Mouse (Mus musculus) kidney, postnatal 25 days (tissue): ENCODE data around the gene Eif2ak4.
A peak's percentile ranks its signal among the peaks of the same experiment; 100 is the strongest.

Experiments used
- DNase-seq, 2 experiments: peaks; one replicate each; pipeline ENCODE4 v3.0.0; 2021; ENCODE audit warnings: mixed read lengths in 2 of 2

Eif2ak4 gene

DNA sequence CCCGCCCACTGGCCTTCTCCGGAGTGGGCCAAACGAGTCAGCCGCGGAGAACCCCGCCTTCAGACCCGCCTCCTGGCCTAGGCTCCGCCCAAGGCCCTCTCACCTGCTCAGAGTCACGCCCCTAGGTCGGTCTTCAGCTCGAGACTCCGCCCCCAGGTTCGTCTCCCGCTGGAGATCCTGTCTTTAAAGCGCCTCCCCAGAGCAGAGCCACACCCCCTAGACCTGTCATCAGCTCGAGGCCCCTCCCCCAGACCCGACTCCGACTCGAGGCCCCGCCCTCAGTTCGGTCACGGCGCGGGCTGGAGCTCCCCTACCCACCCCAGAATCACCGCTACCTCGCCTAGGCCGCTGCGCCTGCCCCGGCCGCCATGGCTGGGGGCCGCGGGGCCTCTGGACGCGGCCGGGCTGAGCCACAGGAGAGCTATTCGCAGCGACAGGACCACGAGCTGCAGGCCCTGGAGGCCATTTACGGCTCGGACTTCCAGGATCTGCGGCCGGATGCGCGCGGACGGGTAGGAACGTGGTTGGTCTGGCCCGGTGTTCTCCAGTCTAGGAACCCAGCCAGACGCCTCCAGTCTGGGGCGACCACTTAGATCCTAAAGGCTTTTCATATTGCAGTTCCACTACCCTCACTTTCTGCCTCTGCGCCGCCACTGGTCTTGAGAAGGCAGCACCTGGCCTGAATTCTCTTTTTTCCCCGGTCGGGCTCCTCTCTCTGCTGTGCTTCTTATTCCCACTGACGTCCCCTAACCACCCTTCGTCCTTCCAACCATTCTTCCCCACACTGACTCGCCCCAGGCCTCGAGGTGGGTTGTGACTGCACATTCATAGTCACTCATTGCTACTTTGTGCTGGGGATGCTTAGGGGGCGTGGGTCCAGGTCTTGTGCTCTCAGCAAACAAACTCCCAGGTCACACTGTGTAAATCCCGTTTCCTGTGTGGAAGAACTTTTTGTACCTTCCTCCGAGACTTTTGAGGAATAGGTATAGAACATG, at the start of gene Eif2ak4:
Gene Eif2ak4 (plus strand): TSS at position 278 of the 995 bp plus-strand sequence.
- DNase-seq: peak; percentile 100

DNA sequence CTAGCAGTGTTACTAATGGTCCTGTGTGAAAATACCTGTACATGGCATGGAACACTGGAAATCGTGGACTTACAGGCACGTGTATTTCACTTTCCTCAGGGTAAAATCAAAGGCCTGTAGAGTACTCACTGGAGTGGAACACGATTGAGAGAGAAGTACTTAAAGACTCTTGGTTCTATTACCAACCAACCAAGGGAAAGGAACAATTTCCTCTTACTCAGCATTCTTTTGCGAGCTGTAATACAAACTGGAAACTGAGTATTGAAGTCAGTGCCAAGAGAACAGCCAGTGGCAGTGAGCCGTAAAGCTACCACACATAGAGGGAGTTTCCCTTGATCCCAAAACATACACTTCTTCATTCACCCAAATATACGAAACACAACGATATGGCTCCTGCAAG, 47.1 kb upstream of the Eif2ak4 start:
- DNase-seq: no peak

GRCm38 (mm10) chr2:118343897-118344296, 44.5 kb upstream of the Eif2ak4 start:
- no peak for DNase-seq

DNA sequence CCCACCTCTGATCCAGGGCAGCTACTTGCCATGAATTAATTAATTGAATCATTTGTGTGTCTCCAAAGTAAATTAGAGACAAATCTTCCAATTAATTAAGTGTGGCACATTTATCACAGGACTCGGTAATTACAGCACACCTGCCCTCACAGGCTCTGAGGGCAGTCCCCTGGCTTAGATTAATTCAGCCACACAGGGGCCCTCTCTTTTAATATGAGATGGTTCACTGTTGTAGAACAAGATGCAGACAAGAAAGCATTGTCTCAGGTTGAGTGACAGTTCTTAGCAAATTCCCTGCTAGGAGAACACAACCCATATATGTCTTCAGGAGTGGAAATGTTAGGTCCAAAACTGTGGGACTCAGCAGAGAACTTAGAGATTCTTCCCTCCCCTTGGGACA, 42.9 kb upstream of the Eif2ak4 start:
- DNase-seq: no peak

DNA sequence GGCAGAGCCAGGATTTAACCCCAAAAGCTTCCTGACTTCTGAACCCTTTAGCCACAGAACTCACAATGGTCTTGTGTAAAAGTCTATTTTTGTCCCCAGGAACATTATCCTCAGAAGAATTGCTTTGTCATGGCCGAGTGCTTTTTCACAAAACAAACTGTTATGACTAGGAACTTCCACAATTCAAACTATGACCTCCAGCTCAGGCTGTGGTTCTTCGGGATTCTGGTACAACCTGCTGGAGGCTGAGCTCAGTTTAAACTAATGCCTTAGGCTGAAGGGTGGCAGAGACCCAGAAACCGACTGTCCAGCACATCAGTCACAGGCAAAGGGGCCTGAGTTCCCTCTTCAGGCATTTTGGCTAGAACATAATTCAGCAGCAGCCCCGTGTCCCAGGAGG, 34.9 kb upstream of the Eif2ak4 start:
- DNase-seq: peak; percentile 7 to 40

GRCm38 (mm10) chr2:118353916-118354403, 34.5 kb upstream of the Eif2ak4 start:
- peak in 1 of 2 experiments; percentile 25 for DNase-seq

GRCm38 (mm10) chr2:118355138-118355719, 33.2 kb upstream of the Eif2ak4 start:
- no peak for DNase-seq

GRCm38 (mm10) chr2:118371841-118372240, 16.6 kb upstream of the Eif2ak4 start:
- DNase-seq: no peak

GRCm38 (mm10) chr2:118372561-118372900, 15.9 kb upstream of the Eif2ak4 start:
- no peak for DNase-seq

DNA sequence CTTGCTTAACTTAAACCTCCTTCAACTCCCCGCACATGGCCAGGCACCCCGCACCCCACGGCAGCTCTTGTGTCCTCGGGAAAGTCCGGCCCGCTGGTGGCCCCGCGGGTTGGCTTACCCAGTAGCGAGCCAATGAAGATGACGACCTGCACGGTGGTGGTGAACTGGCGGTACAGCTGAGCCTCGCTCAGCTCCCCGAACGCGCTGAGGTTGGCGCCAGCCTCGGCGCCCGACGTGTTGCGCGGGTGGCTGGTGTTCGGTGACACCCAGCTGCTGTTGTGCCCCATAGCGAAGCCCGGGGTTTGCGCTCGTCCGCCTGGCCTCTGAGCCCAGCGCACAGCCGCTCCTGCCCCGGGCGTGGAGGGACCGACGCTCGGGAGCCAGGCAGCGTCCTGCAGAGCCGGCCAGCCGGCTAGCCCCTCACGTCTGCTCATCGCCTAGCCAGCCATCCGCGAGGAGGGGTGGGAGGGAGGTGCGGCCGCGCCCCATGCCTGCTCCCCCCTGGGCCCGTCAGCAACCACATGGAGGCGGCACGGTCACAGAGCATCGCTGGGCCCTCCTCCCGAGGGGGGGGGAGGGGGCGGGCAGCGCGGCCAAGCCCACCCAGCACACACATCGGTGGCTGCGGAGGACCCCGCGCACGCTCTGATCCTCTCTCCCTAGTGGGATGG, 15.4 kb upstream of the Eif2ak4 start, which contains the start of gene Gpr176:
Gene Gpr176 (minus strand): TSS at position 519 of the 671 bp plus-strand sequence.
- DNase-seq: peak; percentile 17 to 46

DNA sequence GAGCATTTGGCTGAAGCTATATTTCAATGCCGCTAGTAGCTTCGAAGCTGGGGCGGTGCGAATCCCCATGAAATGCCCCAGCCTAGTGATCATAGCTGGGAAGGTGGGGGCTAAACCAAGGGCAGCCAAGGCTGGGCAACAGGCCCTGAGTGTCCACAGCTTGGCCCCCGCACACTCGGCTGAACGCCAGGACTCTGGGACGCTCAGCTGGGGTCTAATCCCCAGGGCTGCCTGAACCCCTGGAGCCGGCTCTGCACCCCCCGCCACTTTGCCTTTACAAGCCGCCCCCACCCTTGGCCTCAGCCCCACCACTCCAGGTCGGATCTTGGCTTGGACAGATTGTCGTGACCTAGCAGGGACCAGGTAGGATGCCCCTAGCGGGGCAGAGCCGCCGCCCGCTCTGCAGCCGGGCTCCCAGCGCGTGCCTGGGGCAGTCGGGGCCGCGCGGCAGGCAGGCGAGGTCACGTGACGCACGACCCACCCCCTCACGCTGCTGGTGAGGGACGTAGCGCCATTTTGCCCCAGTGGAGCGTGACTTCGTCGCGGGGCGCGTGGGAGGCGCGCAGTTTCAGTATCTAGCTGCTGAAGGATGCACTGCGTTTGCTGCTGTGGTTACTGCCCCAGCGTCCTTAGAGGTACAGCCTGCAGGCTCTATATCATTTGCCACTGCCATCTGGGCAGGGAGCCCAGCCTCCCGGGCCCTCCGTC, 14.7 kb upstream of the Eif2ak4 start:
- peak; percentile 66 to 80 for DNase-seq

GRCm38 (mm10) chr2:118375522-118375921, 12.9 kb upstream of the Eif2ak4 start:
- no peak for DNase-seq

- DNase-seq: no peak
These were observed 12.5 kb upstream of the Eif2ak4 start for GRCm38 (mm10) chr2:118375931-118376330.

DNA sequence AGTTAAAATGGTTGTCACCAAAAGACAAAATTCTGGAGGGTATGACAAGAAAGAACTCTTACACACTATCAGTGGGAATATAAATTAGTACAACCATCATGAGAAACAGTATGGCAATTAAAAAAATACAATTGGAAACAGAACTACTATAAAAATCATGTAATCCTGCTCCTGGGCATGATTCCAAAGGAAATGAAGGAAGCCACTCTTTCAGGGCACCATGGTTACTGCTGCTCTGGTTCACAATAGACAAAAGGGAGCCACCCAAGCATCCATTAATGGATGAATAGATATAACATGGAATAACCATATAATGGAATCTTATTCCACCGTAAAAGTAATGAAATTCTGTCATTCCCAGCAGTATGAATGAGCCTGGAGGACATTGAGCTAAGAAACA, 8.7 kb upstream of the Eif2ak4 start:
- DNase-seq: no peak

DNA sequence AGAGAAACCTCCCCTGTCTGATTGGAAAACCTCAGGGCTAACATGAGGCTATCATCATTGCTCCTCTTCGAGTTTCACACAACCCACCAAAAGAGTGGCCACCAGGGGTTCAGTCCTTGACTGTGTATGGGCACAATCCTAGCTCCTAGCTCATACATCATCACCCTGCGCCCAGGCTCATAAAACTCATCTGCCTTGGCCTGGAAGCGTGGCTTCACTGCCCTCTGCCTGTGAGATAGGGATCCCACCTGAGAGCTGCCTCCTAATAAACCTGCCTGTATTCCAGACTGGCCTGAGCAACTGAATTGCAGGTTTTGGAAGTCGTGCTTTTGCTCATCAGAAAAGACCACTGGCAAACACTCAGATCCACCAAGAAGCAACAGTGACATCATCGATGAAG, 5.0 kb upstream of the Eif2ak4 start:
- DNase-seq: no peak

GRCm38 (mm10) chr2:118389569-118389968, 1.2 kb downstream of the Eif2ak4 start:
- no peak for DNase-seq

DNA sequence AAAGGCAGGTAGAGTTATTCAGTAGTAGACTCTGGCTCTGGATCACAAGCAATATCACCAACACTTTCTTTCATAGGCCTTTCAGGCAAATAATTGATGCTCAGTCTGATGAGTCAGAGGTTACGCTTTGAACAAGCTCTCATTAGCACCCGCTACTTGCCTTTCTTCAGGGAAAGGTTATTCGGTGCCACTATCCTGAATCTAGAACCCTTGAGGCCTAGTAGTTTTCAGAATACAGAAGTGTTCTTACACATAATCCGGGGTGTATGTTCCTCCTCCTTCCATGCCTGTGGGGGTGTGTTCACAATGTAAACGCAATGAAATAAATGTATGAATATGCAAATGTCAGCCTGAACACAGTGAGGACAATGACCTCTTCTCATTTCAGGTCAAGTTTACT, 1.7 kb downstream of the Eif2ak4 start:
- no peak for DNase-seq

DNA sequence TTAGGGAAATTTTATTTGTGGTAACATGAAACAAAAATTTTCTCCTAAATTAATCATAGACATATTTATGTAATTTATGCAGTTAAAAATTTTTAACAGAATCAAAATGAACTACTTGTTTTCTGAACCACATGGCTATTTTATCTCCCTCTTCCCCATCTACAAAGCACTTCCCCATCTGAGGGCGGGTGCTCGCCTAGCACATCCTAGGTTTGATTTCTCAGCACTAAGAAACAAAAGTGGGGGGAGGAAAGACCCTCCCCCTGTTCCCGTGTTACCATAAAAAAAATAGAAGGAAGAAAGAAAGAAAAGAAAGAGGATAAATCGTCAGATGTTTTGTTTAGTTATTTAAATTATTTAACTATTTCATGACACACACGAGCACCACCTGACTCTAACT, 2.8 kb downstream of the Eif2ak4 start:
- DNase-seq: no peak

DNA sequence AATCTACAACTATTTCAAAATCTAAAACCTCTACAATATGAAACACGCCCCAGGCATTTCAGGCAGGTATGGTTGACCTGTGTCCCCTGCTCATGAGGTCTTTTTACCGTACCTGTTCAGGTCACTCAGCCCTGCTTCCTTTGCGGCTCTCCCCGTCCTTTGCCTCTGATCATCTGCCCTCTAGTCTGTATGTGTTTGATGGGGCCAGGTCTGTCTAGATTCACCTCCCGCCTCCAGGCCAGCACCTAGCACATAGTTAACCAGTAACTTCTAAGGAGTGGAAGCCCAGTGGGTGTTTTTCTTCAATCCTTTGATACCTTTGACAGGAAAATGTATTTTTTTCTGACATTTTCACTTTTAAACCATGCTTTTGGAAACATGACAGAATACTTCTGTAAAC, 11.3 kb downstream of the Eif2ak4 start:
- DNase-seq: peak; percentile 32 to 61

GRCm38 (mm10) chr2:118401834-118402727, 13.7 kb downstream of the Eif2ak4 start:
- no peak for DNase-seq

- DNase-seq: no peak
These were observed 15.9 kb downstream of the Eif2ak4 start for GRCm38 (mm10) chr2:118404336-118404735.

- no peak for DNase-seq
These were observed 17.1 kb downstream of the Eif2ak4 start for GRCm38 (mm10) chr2:118405568-118405967.
